In the genomic region with DNA sequence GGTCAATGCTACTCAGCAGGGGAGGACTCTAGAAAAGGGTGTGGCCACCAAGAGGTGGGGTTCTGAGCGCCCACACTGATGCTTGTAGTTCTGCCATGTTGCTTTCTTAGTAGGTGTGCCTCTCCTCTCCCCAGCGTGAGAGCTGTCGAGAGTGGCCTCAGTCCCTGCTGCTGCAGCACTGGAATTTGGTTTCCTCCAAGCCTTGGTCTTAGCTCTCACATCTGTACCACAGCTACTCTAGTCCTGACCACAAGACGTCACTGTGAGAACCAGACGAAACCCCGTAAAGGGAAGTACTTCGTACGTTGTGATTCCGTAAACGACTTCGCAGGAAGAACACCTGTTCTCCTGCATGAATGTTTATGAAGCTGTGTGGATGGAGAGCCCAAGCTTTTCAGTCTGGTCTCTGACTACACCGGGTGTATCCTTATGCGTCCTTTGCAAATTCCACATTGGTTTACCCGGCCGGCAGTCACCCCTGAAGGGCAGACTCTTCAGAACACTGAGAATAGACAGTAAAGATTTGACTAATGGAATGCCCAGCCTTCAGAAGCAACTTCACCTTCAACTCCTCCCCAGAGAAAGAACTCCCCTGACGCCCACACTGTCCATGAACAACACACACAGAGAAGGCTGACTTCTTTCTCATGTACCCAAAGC, we compare ENCODE assay signal across 12 mouse cellular contexts. TPM values are rescaled to one million over a fixed set of nuclear protein-coding genes. Genes with fewer than 3 reads are reported as not detected.
DNase-seq lines count a peak whose midpoint lies in the region; ATAC-seq and TF ChIP-seq lines count a peak whose summit lies in the region.
"Had no signal": no experiment of that assay in that cellular context is flagged by ENCODE, and none has a peak within 500 bp of the region (broad histone marks: within the 10 kb centered on the region; RNA-seq: fewer than 3 reads in every experiment).

No protein-coding gene starts in this region.

- WGBS in liver, postnatal 0 days (ENCODE audit: insufficient replicate concordance), result 41% methylated on average over 16 of the region's 16 CpGs
- WGBS in bone marrow, adult 2 months, result 5% methylated on average over 16 of the region's 16 CpGs

- H3K27me3 ChIP-seq in liver, postnatal 0 days (ENCODE audit: insufficient read depth, low read length), result no peaks in the 10 kb centered on the region
- H3K27me3 ChIP-seq: limb, embryonic 12.5 days had no signal

- no peaks in the 10 kb centered on the region for H3K4me1 ChIP-seq in liver, postnatal 0 days (ENCODE audit: insufficient read depth)
- no peaks in the 10 kb centered on the region for H3K4me1 ChIP-seq in bone marrow, adult 2 months (ENCODE audit: control insufficient read depth, insufficient read depth, low read length)

- H3K9ac ChIP-seq in liver, postnatal 0 days (replicated peaks), result no peak overlapping the region
- H3K9ac ChIP-seq: forebrain, postnatal 0 days; limb, embryonic 12.5 days had no signal

- H3K4me3 ChIP-seq in liver, postnatal 0 days (ENCODE audit: low read depth, low read length), result no peak overlapping the region
- H3K4me3 ChIP-seq in bone marrow, adult 2 months (replicated peaks; ENCODE audit: control insufficient read depth, low read depth, low read length), result no peak overlapping the region
- no peak overlapping the region for H3K4me3 ChIP-seq in layer of hippocampus, adult 2 months
- H3K4me3 ChIP-seq: limb, embryonic 12.5 days had no signal

- TF ChIP-seq CTCF in liver, postnatal 0 days (IDR thresholded peaks at IDR 0.05; ENCODE audit: low read depth), result peak; percentile 24; the same call in 1 of the 2 replicates
- no peak for TF ChIP-seq CTCF in bone marrow, adult 2 months (IDR thresholded peaks at IDR 0.05; ENCODE audit: control insufficient read depth, insufficient read depth, low read length)
- TF ChIP-seq CTCF in layer of hippocampus, adult 2 months (conservative IDR thresholded peaks at IDR 0.05), result no peak

- no peak for TF ChIP-seq POLR2A in bone marrow, adult 2 months (IDR thresholded peaks at IDR 0.05; ENCODE audit: borderline replicate concordance, control insufficient read depth, low read depth, low read length)

- ATAC-seq in liver, postnatal 0 days, result peak; percentile 51
- peak; percentile 75; the same call in 1 of the 2 replicates for ATAC-seq in monocyte, adult 5-6 weeks (replicated peaks; ENCODE audit: insufficient number of reproducible peaks, low FRiP score, low TSS enrichment, poor library complexity, severe bottlenecking)
- ATAC-seq: forebrain, postnatal 0 days; hindbrain, postnatal 0 days; Patski had no signal

- H3K9me3 ChIP-seq in liver, postnatal 0 days (ENCODE audit: low read length), result no peaks in the 10 kb centered on the region
- H3K9me3 ChIP-seq: limb, embryonic 12.5 days had no signal

- no peaks in the 10 kb centered on the region for H3K36me3 ChIP-seq in liver, postnatal 0 days (replicated peaks; ENCODE audit: insufficient read depth, low read length)
- H3K36me3 ChIP-seq: limb, embryonic 12.5 days had no signal

- no peak for TF ChIP-seq EP300 in liver, postnatal 0 days (IDR thresholded peaks at IDR 0.05; ENCODE audit: low read depth)

- peak; percentile 21 for DNase-seq in liver, postnatal 0 days
- no peak for DNase-seq in liver
- DNase-seq in thymus, postnatal 36 days, result peak; percentile 8 to 21
- no peak for DNase-seq in layer of hippocampus, adult 2 months (ENCODE audit: low spot score in 2 of 2)
- no peak for DNase-seq in gastrocnemius, postnatal 10 days
- DNase-seq: forebrain, postnatal 0 days; kidney, postnatal 4 days had no signal

- H3K27ac ChIP-seq in liver, postnatal 0 days (ENCODE audit: low read depth), result peak overlapping the region; percentile 44; the same call in 1 of the 2 replicates
- peak overlapping the region; percentile 37; the same call in 1 of the 2 replicates for H3K27ac ChIP-seq in bone marrow, adult 2 months (ENCODE audit: control insufficient read depth, insufficient read depth, low read depth, low read length, poor library complexity)
- H3K27ac ChIP-seq in layer of hippocampus, adult 2 months, result no peak overlapping the region
- H3K27ac ChIP-seq: hindbrain, postnatal 0 days; limb, embryonic 12.5 days had no signal

- H3K4me2 ChIP-seq in liver, postnatal 0 days (ENCODE audit: low read depth, low read length), result no peak overlapping the region
- H3K4me2 ChIP-seq: limb, embryonic 12.5 days had no signal

RNA-seq across cellular contexts. Expression of gene Tmem108, which starts 53.0 kb away (rescaled TPM):
- 1.1 and 1.2 TPM in 2 replicates for polyA plus RNA-seq in liver, postnatal 0 days (2015; fragmentation: Nextera tagmentation; extraction: Ambion mirVana)
- 0.88 and 3.3 TPM in 2 replicates for polyA plus RNA-seq in bone marrow, adult 2 months (2011; ENCODE audit: insufficient read depth, insufficient read length, low replicate concordance, missing spikeins)
- 0.48 to 0.64 TPM (median 0.49 TPM) in 3 replicates for total RNA-seq in monocyte, adult 5-6 weeks (2017)
- 10 to 100 TPM; 40.7 to 46.1 TPM for total RNA-seq in layer of hippocampus, adult 2 months (2021)
- total RNA-seq in gastrocnemius, postnatal 10 days (2021), result under 1 TPM; 0.61 to 0.77 TPM
- polyA plus RNA-seq: Patski had no signal

Comparison
In these comparisons a context has a peak if more than half of its experiments do, and no peak if none do; other contexts are left out.
1. DNase-seq: peak in liver, postnatal 0 days (single experiment) and thymus, postnatal 36 days (2 of 2); none in liver (single experiment), layer of hippocampus, adult 2 months (0 of 2) and gastrocnemius, postnatal 10 days (single experiment).
2. RNA of gene Tmem108, which starts 53.0 kb away (total RNA-seq): 40.7 to 46.1 TPM in layer of hippocampus, adult 2 months; 0.61 to 0.77 TPM in gastrocnemius, postnatal 10 days and 0.48 to 0.64 TPM in monocyte, adult 5-6 weeks; every median in the first group is over 10 times any median in the second.